Mouse (Mus musculus) mammary gland, adult 2 months (tissue): Measurements from ENCODE around the gene Gm3893. TPM values are rescaled to one million over a fixed set of nuclear protein-coding genes. Genes with fewer than 3 reads are reported as not detected.

Experiments used
- polyA plus RNA-seq: library from polyadenylated mRNA; depleted of rRNA; stranded (reverse); fragments of >200 nt; gene quantifications from 2 replicates; pipeline ENCODE4 v1.2.3, GENCODE M21; 2012; ENCODE audit warnings: low replicate concordance; rRNA removed

Gm3893 gene
- not detected in 2 replicates for polyA plus RNA-seq

DNA sequence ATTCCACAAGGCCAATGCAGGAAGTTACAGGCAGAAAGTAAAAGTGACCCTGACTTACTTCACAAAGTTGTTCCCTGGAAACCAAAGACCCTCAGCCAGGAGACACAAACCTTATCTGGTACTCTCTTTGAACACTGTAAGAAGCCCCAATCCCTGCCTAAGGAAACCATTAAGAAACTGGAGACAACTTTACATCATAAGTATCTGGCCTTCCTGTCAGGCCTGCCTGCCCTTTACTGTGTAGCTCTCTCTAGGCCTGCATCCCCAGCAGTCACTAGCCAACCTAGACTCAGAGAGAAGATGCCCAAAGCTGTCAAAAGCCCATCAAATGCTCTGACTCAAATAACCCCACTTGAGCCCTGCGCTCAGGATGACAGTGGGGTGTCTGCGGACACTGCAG lies at the start of gene Gm3893:
TSS of gene Gm3893 (plus strand) at position 301 of the 400 bp plus-strand sequence.

DNA sequence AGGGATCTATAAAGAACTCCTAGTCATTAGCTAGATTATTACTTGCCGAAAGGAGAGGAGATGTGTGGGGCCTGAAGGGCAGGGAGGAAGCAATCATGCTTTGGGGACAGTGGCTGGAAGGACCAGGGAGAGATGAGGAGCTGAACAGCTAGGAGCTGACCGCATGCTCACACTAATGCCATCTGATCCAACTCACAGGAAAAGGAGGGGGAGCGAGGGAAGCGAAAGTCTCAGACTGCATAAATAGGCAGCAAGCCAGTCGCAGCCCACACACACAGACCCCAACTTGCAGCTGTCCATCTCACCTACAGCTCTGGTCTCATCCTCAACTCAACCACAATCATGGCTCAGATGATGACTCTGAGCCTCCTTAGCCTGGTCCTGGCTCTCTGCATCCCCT lies 23.5 kb downstream of the Gm3893 start, which contains the start of gene Gm13304:
TSS of gene Gm13304 (plus strand) at position 301 of the 400 bp plus-strand sequence.

Other genes with a start within 250 kb of the Gm3893 start
- gene Gm21541, start 187.6 kb upstream of the Gm3893 start, polyA plus RNA-seq, result 6.3 and 8.0 TPM in 2 replicates
- gene Gm20878, start 149.6 kb upstream of the Gm3893 start, polyA plus RNA-seq, result 1.9 and 4.2 TPM in 2 replicates
- 0.13 and 0.56 TPM in 2 replicates for gene Fam205a4, start 125.1 kb upstream of the Gm3893 start, polyA plus RNA-seq
- gene Gm21093, start 56.5 kb upstream of the Gm3893 start, polyA plus RNA-seq, result 0.08 TPM in 1 of 2 replicates, not detected in the other
- not detected in 2 replicates for gene Gm13304, start 23.6 kb downstream of the Gm3893 start, polyA plus RNA-seq
- gene Gm13306, start 62.2 kb downstream of the Gm3893 start, polyA plus RNA-seq, result 12.2 TPM in 1 of 2 replicates, not detected in the other
- 0.80 TPM in 1 of 2 replicates, not detected in the other for gene Gm13305, start 77.4 kb downstream of the Gm3893 start, polyA plus RNA-seq
- not detected in 2 replicates for gene Gm10600, start 149.4 kb downstream of the Gm3893 start, polyA plus RNA-seq
- 2.5 TPM in 1 of 2 replicates, not detected in the other for gene Ccl21b, start 164.6 kb downstream of the Gm3893 start, polyA plus RNA-seq
- not detected in 2 replicates for gene Gm21953, start 203.1 kb downstream of the Gm3893 start, polyA plus RNA-seq
- not detected in 2 replicates for gene Fam205a3, start 227.1 kb downstream of the Gm3893 start, polyA plus RNA-seq